Mouse (Mus musculus) heart, postnatal 14 days (tissue): ENCODE results near the gene Jtb. TPM values are rescaled to one million over a fixed set of nuclear protein-coding genes. Genes with fewer than 3 reads are reported as not detected.
"Not testable (repeated sequence)": the region's sequence is repeated elsewhere in the genome, so short reads cannot be mapped to it uniquely, and the experiment has no call there.

Experiments used
- DNase-seq, 2 experiments: peaks; one replicate each; pipeline ENCODE4 v3.0.0; 2021 to 2022
- intact Hi-C: fragments of 180-260 bp; cut with DNase I; formaldehyde crosslinking; loops from one replicate; pipeline ENCODE4 v1.15.1; 2025
- total RNA-seq, 2 experiments: library from RNA; stranded (reverse); gene quantifications; 2 replicates each; pipeline ENCODE4 v1.2.3; 2021

The Jtb gene
- total RNA-seq, 2 experiments from 2014 or later: 44.9 to 48.9 TPM

GRCm38 (mm10) chr3:90220531-90220951 is 10.9 kb upstream of the Jtb start:
- intact Hi-C loops: loop anchor here (1.0 to 2.0 kb wide), 2 partner anchors 28 to 153 kb away; partner anchors contain the start of gene Slc39a1
- DNase-seq: peak; percentile 82 to 86

- intact Hi-C loops: loop anchor here (2.0 kb wide), 1 partner anchor 28 kb away; the partner anchor contains the start of gene Slc39a1
- no peak for DNase-seq
Observed at GRCm38 (mm10) chr3:90221123-90221522, 10.3 kb upstream of the Jtb start.

DNA sequence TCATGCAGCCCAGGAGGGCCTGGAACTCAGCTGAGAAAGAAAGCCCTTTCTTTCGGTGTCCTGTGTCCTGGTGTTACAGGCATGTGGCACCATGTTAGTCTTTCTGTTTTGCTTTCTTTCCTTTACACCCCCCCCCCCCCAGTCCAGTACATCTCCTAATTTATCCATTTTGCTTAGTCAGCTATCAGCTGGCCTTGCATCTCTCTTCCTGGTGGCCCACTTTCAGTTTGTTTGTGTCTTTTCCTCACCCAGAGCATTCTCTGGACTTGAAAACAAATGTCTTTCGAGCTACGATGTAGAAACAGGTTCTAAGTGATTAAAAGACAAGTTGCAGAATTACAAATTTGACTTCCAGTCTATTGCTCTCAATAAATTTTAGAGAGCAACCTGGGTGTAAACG is 8.9 kb upstream of the Jtb start:
- DNase-seq: no peak
- intact Hi-C loops: no loop called here

DNA sequence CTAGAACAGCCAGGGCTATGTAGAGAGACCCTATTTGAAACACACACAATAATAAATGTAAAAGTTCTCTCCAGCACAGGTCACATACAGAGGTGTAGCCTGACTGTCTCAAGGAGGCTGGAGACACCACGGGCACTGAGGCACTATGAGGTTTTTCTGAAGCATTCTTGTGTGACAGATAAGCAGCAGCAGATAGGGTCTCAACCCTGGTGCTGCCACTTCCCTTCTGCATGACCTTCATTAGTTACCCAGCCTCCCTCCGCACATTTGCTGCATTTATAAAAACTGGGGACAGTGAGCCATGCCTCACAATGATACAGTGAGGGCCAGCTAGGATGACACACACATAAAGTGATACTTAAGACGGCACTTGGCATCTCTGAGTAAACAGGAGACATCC is 8.5 kb upstream of the Jtb start:
- intact Hi-C loops: no loop called here
- no peak for DNase-seq

- no peak for DNase-seq
- intact Hi-C loops: no loop called here
Observed at GRCm38 (mm10) chr3:90224331-90224730, 7.1 kb upstream of the Jtb start.

DNA sequence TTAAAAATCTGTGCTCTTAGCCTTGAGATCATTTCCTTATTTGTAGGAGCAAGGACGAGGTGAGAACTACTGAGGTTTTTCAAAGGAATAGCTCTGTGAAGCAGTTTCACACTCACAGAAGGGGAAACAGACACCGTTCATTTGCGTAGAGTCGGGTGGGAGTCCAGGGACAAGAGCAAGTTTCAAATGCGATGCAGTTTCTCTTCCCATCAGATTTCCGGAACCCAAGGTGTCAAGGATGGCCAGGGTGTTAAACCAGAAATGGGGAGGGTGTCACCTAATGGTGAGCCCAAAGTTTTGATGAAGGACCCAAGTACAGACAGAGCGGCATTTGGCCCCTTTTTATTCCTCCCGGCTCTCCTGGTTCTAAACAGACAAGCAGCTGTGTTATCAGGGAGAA is 322 bp upstream of the Jtb start:
- no peak for DNase-seq
- intact Hi-C loops: no loop called here

DNA sequence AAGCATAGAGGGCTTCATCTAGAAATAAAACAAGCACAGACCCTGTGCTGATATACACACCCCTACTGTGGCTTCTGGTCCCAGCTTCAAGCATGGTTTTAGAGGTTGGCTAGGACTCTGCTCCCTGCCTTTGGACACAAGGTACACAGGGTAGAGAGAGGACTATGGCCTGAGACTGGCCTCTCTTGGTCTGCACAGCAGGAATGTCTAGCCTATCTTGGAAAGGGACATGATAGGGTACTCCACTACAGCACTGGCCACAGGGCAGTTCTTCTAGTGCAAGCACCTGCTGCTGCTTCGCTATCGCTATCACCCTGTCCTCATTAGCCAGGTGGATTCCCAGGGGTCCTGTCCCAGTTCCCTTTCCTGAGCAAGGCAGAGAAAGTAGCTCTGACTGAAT is 9.9 kb downstream of the Jtb start:
- intact Hi-C loops: no loop called here

GRCm38 (mm10) chr3:90241669-90242358 is 10.4 kb downstream of the Jtb start:
- intact Hi-C loops: no loop called here
- DNase-seq: no peak

More for the DNA sequence above, 9.9 kb downstream of the Jtb start:
- no peak for DNase-seq

- peak; percentile 49 to 59 for DNase-seq
- intact Hi-C loops: no loop called here
Observed at GRCm38 (mm10) chr3:90242984-90243775, 11.8 kb downstream of the Jtb start, which contains the start of gene Creb3l4. Creb3l4 (minus strand) TSS chr3:90243512.

DNA sequence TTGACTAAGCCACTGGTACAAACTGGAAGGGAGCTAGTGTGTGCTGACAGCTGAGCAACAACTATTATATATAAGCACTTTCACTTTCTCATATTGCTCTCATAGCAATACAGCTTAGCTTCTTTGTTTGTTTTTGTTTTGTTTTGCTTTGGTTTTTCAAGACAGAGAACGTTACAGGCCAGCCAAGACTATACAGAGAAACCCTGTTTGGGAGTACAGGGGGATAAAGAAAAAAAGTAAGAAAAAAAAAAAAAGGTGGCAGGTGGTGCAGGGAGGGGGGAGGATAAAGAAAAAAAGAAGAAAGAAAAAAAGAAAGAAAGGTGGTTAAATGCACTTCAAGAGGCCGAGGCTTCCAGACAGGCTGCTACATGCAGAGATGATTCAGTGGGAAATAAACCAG is 14.0 kb downstream of the Jtb start:
- intact Hi-C loops: no loop called here

GRCm38 (mm10) chr3:90247630-90247959 is 16.2 kb downstream of the Jtb start:
- DNase-seq: no peak
- intact Hi-C loops: no loop called here

More for the DNA sequence above, 14.0 kb downstream of the Jtb start:
- DNase-seq: no peak

DNA sequence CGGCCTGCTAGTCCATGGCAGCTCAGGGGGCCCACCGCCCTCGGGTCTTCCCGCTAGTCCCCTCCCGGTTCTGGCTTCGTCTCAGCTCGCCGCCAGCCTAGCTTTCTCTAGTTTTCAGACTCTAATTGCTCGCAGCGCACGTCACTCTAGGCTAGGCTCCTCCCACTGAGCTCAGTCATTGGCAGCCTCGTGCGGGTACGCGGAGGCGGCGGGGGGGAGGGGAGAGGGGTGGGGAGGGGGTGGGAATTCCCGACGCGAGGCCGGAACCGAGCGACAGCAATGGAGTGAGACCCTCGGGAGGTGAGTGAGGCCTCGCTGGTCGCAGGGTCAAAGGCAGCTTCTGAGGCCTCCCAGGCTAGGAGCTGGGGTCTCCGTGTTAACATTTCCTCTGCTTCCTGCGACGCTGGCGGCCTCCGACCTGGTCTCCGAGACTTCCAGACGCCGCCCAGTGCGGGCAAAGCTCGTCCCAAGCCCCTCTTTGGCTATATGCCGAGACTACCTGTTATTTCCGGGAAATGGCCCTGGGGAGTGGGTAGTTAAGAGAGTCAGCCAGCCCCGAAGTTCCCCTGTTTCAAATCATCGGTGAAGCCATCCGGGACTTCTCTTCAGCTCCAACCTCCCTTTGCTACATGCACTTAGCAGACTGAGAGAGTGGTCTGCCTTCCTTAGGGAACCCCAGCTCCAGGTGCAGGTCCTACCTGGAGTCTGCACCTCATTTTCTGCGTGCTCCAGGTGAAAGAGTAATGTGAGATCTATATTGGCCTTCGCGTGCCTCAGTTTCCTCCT is 16.8 kb downstream of the Jtb start, which contains the start of gene Slc39a1:
Gene Slc39a1, plus strand, starts transcription at position 213 of the 786 bp plus-strand sequence.
- peak; percentile 91 to 95 for DNase-seq
- intact Hi-C loops: loop anchor here (2.0 kb wide), 1 partner anchor 27 kb away; no protein-coding TSS in a partner anchor

DNA sequence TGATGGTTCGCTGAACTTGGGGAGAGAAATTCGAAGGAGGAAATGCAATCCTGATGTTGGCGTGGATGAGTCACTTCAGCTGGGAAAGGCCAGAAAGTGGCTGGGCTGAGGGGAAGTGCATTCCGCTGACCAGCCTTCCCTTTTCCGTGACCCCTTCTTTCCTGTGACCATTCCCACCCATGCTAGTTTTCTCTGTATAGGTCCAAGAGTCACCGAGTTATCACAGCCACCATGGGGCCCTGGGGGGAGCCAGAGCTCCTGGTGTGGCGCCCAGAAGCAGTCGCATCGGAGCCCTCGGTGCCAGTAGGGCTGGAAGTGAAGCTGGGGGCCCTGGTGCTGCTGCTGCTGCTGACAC is 17.3 kb downstream of the Jtb start:
- DNase-seq: peak; percentile 30 to 42
- intact Hi-C loops: loop anchor here (2.0 kb wide), 1 partner anchor 28 kb away; no protein-coding TSS in a partner anchor

DNA sequence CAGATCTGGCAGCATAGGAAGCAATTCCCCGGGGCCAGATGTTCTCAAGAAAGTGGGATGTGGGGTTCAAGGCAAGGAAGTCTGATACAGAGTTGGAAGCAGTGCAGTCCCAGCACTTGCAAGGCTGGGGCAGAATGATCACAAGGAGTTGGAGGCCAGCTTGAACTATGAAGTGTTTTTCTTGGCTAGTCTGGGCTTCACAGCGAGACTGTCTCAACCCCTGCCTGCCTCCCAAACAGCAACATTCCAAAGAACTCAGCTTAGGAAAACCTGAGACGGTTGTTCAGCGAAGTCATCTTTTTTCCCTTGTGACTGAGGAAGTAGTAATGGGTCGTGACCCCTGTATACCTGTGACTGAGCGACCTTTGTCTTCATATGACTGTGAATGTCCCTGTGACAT is 19.4 kb downstream of the Jtb start:
- DNase-seq: no peak
- intact Hi-C loops: no loop called here

GRCm38 (mm10) chr3:90251731-90252226 is 20.4 kb downstream of the Jtb start:
- intact Hi-C loops, DNase-seq: not testable (repeated sequence)

DNA sequence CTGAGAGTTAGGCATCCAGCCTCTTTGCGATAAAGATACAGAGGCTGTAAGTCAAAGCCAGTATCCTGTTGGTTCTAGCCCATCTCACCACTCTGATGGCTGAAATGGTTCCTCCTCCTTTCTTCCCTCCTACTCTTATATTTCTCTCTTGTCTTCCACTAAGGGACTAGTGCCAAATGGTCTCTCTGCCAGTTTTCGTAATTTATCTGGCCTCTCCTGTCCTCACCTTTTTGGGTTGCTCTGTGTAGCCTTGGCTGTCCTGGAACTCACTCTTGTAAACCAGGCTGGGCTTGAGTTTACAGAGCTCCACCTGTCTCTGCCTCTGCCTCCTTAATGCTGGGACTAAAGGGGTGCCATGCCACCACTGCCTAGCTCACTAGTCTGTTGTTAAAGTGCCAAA is 21.3 kb downstream of the Jtb start:
- DNase-seq, intact Hi-C loops: not testable (repeated sequence)

DNA sequence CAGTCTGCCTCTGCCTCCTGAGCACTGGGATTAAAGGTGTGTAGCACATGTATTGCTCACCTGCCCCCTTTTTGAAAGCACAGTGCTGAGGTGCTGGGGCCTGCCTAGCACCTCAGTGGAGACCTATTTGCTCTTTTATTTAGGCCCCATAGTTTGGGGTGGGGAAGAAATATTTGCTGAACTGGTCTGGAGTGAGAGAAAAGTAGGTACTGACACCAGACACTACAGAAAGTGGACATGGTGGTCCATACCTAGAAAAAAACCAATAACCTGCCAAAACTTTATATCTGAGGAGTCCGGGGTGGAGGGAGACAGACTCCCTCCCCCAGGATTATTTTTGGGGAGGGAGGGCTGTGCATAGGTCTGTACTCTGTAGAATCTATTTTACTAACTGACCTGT is 21.8 kb downstream of the Jtb start:
- DNase-seq, intact Hi-C loops: not testable (repeated sequence)

- DNase-seq: peak; percentile 93 to 94
- intact Hi-C loops: no loop called here
Observed at GRCm38 (mm10) chr3:90253653-90254418, 22.4 kb downstream of the Jtb start, which contains the start of gene Crtc2. Crtc2 (plus strand) TSS chr3:90254163.

- intact Hi-C loops: no loop called here
- peak in 1 of 2 experiments; percentile 63 for DNase-seq
Observed at GRCm38 (mm10) chr3:90254419-90255193, 23.2 kb downstream of the Jtb start.
